Mouse (Mus musculus) myocyte (in vitro differentiated cells): ENCODE data around the gene Gipc2. TPM values are rescaled to one million over a fixed set of nuclear protein-coding genes. Genes with fewer than 3 reads are reported as not detected.

Experiments
- H3K27me3 ChIP-seq: one replicate; pipeline ENCODE4 v1.6.1; 2011; ENCODE audit not compliant: control insufficient read depth, insufficient read depth, insufficient read length
- H3K36me3 ChIP-seq: one replicate; pipeline ENCODE4 v1.6.1; 2011; ENCODE audit not compliant: control insufficient read depth, insufficient read depth
- H3K4me2 ChIP-seq: one replicate; pipeline ENCODE4 v1.6.1; 2011; ENCODE audit warnings: low read depth, control low read depth
- H3K4me3 ChIP-seq: one replicate; pipeline ENCODE4 v1.5.1; 2011; ENCODE audit warnings: mild to moderate bottlenecking, control low read depth, moderate library complexity
- H3K79me2 ChIP-seq: one replicate; pipeline ENCODE4 v1.6.1; 2011; ENCODE audit not compliant: control insufficient read depth, insufficient read depth
- H3ac ChIP-seq: one replicate; pipeline ENCODE4 v1.6.1; 2011; ENCODE audit not compliant: control insufficient read depth, insufficient read length
- CEBPB ChIP-seq: IDR thresholded peaks from 2 replicates; pipeline ENCODE4 v1.6.1; 2011; ENCODE audit warnings: mild to moderate bottlenecking, moderate library complexity; ENCODE audit not compliant: poor library complexity, insufficient read depth, severe bottlenecking
- MYOD1 ChIP-seq, 3 experiments: IDR thresholded peaks; one replicate each; pipeline ENCODE4 v1.6.1; 2011; ENCODE audit warnings: control low read depth in 2 of 3, low read depth in 2 of 3, mild to moderate bottlenecking in 2 of 3, moderate library complexity in 1 of 3; ENCODE audit not compliant: insufficient read length in 2 of 3, control insufficient read depth in 1 of 3
- MYOG ChIP-seq, 3 experiments: IDR thresholded peaks; one replicate each; pipeline ENCODE4 v1.6.1; 2011; ENCODE audit warnings: control low read depth in 2 of 3, low read depth in 2 of 3, mild to moderate bottlenecking in 2 of 3; ENCODE audit not compliant: insufficient read length in 2 of 3, control insufficient read depth in 1 of 3, insufficient read depth in 1 of 3
- POLR2AphosphoS2 ChIP-seq: IDR thresholded peaks from one replicate; pipeline ENCODE4 v1.6.1; 2011; ENCODE audit warnings: low read depth, control low read depth; ENCODE audit not compliant: insufficient read length
- TCF3 ChIP-seq: IDR thresholded peaks from one replicate; pipeline ENCODE4 v1.6.1; 2011; ENCODE audit warnings: low read depth, control low read depth; ENCODE audit not compliant: insufficient read length
- USF1 ChIP-seq: IDR thresholded peaks from one replicate; pipeline ENCODE4 v1.6.1; 2011; ENCODE audit warnings: low read depth, mild to moderate bottlenecking, control low read depth, moderate library complexity
- polyA plus RNA-seq: library from polyadenylated mRNA; unstranded; fragments of >200 nt; fragmentation: generic; extraction: Trizol; gene quantifications from one replicate; pipeline ENCODE4 v1.2.1, GENCODE M21; 2012; ENCODE audit warnings: missing spikeins

The Gipc2 gene
- polyA plus RNA-seq, 1 experiment: 0.16 TPM

DNA sequence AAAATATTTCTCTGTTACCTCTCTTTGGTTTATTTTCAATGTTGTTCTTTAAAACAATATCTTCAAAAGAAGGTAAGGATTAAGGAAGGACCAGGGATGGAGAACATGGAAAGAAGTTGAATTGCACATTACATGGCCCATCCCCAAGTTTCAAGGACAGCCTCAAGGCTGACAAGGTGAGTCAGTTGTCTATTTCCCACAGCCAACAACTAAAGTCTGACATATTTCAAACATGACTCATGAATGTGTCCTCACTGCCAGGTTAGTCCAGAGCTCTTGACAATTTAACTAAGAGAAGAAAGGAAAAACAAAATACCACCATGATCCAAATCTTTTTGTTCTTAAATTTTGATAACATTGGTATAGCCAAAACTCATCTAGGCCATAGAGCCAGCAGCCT is 118.1 kb downstream of the Gipc2 start:
- no peak overlapping the region for H3K4me3 ChIP-seq
- H3K4me2 ChIP-seq: no peak overlapping the region
- H3K36me3 ChIP-seq: no peaks in the 10 kb centered on the region
- TF ChIP-seq TCF3 (no peak), MYOG (IDR thresholded peaks at IDR 0.05; ENCODE audit: control insufficient read depth in 1 of 3, insufficient read depth in 1 of 3, insufficient read length in 2 of 3, low read depth in 2 of 3) (no peak), USF1 (no peak)
- H3K27me3 ChIP-seq: no peaks in the 10 kb centered on the region
- no peak overlapping the region for H3ac ChIP-seq
- no peaks in the 10 kb centered on the region for H3K79me2 ChIP-seq

DNA sequence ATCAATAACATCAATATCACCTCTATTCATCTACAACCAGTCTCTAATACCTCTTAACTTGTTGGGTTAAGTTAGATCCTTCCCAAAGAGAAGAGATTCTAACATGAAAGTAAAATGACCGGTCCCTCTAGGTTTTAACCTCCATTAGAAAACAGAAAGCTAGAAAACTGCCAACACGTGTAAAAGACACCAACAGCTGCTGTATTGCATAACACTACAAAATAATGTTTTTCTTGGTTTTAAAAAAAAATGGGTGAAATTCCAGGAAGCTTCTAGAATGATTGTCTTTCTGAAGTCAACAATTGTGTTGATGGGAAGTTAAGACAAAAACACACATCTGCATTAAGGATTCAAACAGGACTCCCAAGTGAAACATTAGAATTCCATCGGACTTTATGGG is 119.1 kb downstream of the Gipc2 start:
- Histone ChIP-seq H3K79me2 (no peaks in the 10 kb centered on the region), H3K27me3 (no peaks in the 10 kb centered on the region), H3ac (no peak overlapping the region), H3K36me3 (no peaks in the 10 kb centered on the region), H3K4me2 (peak overlapping the region; percentile 38), H3K4me3 (no peak overlapping the region)
- TF ChIP-seq TCF3 (no peak), POLR2AphosphoS2 (no peak), CEBPB (peak; percentile 96), MYOD1 (IDR thresholded peaks at IDR 0.05; ENCODE audit: control insufficient read depth in 1 of 3, insufficient read length in 2 of 3, low read depth in 2 of 3) (peak in 2 of 3 experiments; percentile 15 to 67)

Other genes starting within 250 kb of the Gipc2 start
- 8.1 TPM for gene Dnajb4, start 44.1 kb upstream of the Gipc2 start, polyA plus RNA-seq
- gene Fubp1, start 44.2 kb upstream of the Gipc2 start, polyA plus RNA-seq: 27.9 TPM
- 24.9 TPM for gene Nexn, start 100.1 kb upstream of the Gipc2 start, polyA plus RNA-seq
- gene Miga1, start 174.2 kb upstream of the Gipc2 start, polyA plus RNA-seq: 0.26 TPM
- gene Usp33, start 180.2 kb upstream of the Gipc2 start, polyA plus RNA-seq: 7.9 TPM
- gene Zzz3, start 229.2 kb upstream of the Gipc2 start, polyA plus RNA-seq: 6.6 TPM